Mouse (Mus musculus): ENCODE results near the gene Espn.

GRCm38 (mm10) chr4:152101081-152101653 lies 51.0 kb downstream of the Espn start:
- TF ChIP-seq EP300 (IDR thresholded peaks at IDR 0.05) (no peak), CTCF (IDR thresholded peaks at IDR 0.05) (no peak)

Measured in lung, postnatal 0 days (tissue).